Mouse (Mus musculus): ENCODE data around the gene B4galnt3.

GRCm38 (mm10) chr6:120254640-120255039 is 39.7 kb downstream of the B4galnt3 start:
- TF ChIP-seq CTCF (IDR thresholded peaks at IDR 0.05; ENCODE audit: borderline replicate concordance, insufficient read depth, low read depth, low read length) (no peak), POLR2A (IDR thresholded peaks at IDR 0.05; ENCODE audit: borderline replicate concordance, insufficient read depth, low read length) (no peak)

Measured in cerebellum, adult 2 months (tissue).